18 mouse cellular contexts compared by ENCODE assay signal in genomic region chr5:80706645-80707056, GRCm38 (mm10).
DNase-seq lines count a peak whose midpoint lies in the region; ATAC-seq lines count a peak whose summit lies in the region.
"Had no signal": no experiment of that assay in that cellular context is flagged by ENCODE, and none has a peak within 500 bp of the region (broad histone marks: within the 10 kb centered on the region; RNA-seq: fewer than 3 reads in every experiment).

No protein-coding gene starts in this region.

- no peaks in the 10 kb centered on the region for H3K9me3 ChIP-seq in heart, embryonic 16.5 days (replicated peaks; ENCODE audit: control insufficient read depth, low read length)
- no peaks in the 10 kb centered on the region for H3K9me3 ChIP-seq in intestine, embryonic 16.5 days (ENCODE audit: control insufficient read depth, low read length)
- H3K9me3 ChIP-seq in forebrain, embryonic 11.5 days (ENCODE audit: control insufficient read depth, low read length), result no peaks in the 10 kb centered on the region
- H3K9me3 ChIP-seq: embryonic facial prominence, embryonic 12.5 days; hindbrain, embryonic 10.5 days; limb, embryonic 15.5 days; midbrain, embryonic 13.5 days had no signal

- DNase-seq in heart, adult 11 months, result peak; percentile 95
- no peak for DNase-seq in heart, postnatal 25 days (ENCODE audit: low spot score)
- DNase-seq in forebrain, embryonic 11.5 days (ENCODE audit: low spot score), result no peak
- no peak for DNase-seq in right cerebral cortex, adult 18-20 months
- DNase-seq in spleen, postnatal 10 days (ENCODE audit: low spot score in 2 of 2), result no peak
- DNase-seq: cerebellum, adult 11 months; liver, postnatal 0 days; lung, postnatal 4 days; thymus, postnatal 4 days had no signal

- peak overlapping the region; percentile 42; the same call in 1 of the 2 replicates for H3K27ac ChIP-seq in heart, embryonic 16.5 days (ENCODE audit: low read length)
- H3K27ac ChIP-seq in intestine, embryonic 16.5 days (ENCODE audit: low read length), result no peak overlapping the region
- no peak overlapping the region for H3K27ac ChIP-seq in forebrain, embryonic 11.5 days (ENCODE audit: low read depth, low read length)
- H3K27ac ChIP-seq: embryonic facial prominence, embryonic 12.5 days; hindbrain, embryonic 10.5 days; layer of hippocampus, adult 2 months; limb, embryonic 15.5 days; midbrain, embryonic 13.5 days had no signal

- no peaks in the 10 kb centered on the region for H3K4me1 ChIP-seq in heart, embryonic 16.5 days (ENCODE audit: control insufficient read depth, insufficient read depth, low read length)
- no peaks in the 10 kb centered on the region for H3K4me1 ChIP-seq in intestine, embryonic 16.5 days (ENCODE audit: control insufficient read depth, insufficient read depth, low read length)
- no peaks in the 10 kb centered on the region for H3K4me1 ChIP-seq in forebrain, embryonic 11.5 days (replicated peaks; ENCODE audit: control insufficient read depth, insufficient read depth, low read length)
- H3K4me1 ChIP-seq: embryonic facial prominence, embryonic 12.5 days; hindbrain, embryonic 10.5 days; limb, embryonic 15.5 days; midbrain, embryonic 13.5 days had no signal

- 0 out of 2 replicates have a peak overlapping the region, but pooled peaks have one; percentile 8 for H3K9ac ChIP-seq in heart, embryonic 16.5 days (ENCODE audit: low read length)
- H3K9ac ChIP-seq in intestine, embryonic 16.5 days (ENCODE audit: low read depth, low read length), result no peak overlapping the region
- H3K9ac ChIP-seq in forebrain, embryonic 11.5 days (ENCODE audit: low read length), result no peak overlapping the region
- H3K9ac ChIP-seq: embryonic facial prominence, embryonic 12.5 days; limb, embryonic 15.5 days; liver, postnatal 0 days; midbrain, embryonic 13.5 days had no signal

- H3K27me3 ChIP-seq in heart, embryonic 16.5 days (ENCODE audit: control insufficient read depth, insufficient read depth, low read length), result no peaks in the 10 kb centered on the region
- no peaks in the 10 kb centered on the region for H3K27me3 ChIP-seq in intestine, embryonic 16.5 days (replicated peaks; ENCODE audit: control insufficient read depth, insufficient read depth, low read length)
- no peaks in the 10 kb centered on the region for H3K27me3 ChIP-seq in forebrain, embryonic 11.5 days (ENCODE audit: control insufficient read depth, insufficient read depth, low read length)
- H3K27me3 ChIP-seq: embryonic facial prominence, embryonic 12.5 days; limb, embryonic 15.5 days; midbrain, embryonic 13.5 days had no signal

- no peaks in the 10 kb centered on the region for H3K36me3 ChIP-seq in heart, embryonic 16.5 days (ENCODE audit: control insufficient read depth, insufficient read depth)
- no peaks in the 10 kb centered on the region for H3K36me3 ChIP-seq in intestine, embryonic 16.5 days (ENCODE audit: control insufficient read depth, insufficient read depth, low read length)
- H3K36me3 ChIP-seq in forebrain, embryonic 11.5 days (ENCODE audit: control insufficient read depth, insufficient read depth, low read length), result no peaks in the 10 kb centered on the region
- H3K36me3 ChIP-seq: embryonic facial prominence, embryonic 12.5 days; hindbrain, embryonic 10.5 days; limb, embryonic 15.5 days; midbrain, embryonic 13.5 days had no signal

- peak; percentile 37 for ATAC-seq in granulocyte monocyte progenitor cell, adult 5-6 weeks (replicated peaks; ENCODE audit: poor library complexity, severe bottlenecking)
- peak; percentile 75; the same call in 1 of the 2 replicates for ATAC-seq in heart, embryonic 16.5 days (replicated peaks; ENCODE audit: extremely low read depth, insufficient read depth, low FRiP score)
- ATAC-seq in intestine, embryonic 16.5 days, result no peak
- ATAC-seq in forebrain, embryonic 11.5 days (replicated peaks; ENCODE audit: low FRiP score), result no peak
- ATAC-seq: liver, postnatal 0 days; midbrain, embryonic 13.5 days had no signal

- intact Hi-C loops in heart, postnatal 25 days (cut with DNase I), result no loop called here

- H3K4me3 ChIP-seq in heart, embryonic 16.5 days (ENCODE audit: low read length), result peak overlapping the region; percentile 35
- no peak overlapping the region for H3K4me3 ChIP-seq in intestine, embryonic 16.5 days (ENCODE audit: low read length)
- H3K4me3 ChIP-seq in forebrain, embryonic 11.5 days (ENCODE audit: low read depth, low read length), result no peak overlapping the region
- H3K4me3 ChIP-seq: embryonic facial prominence, embryonic 12.5 days; hindbrain, embryonic 10.5 days; layer of hippocampus, adult 2 months; limb, embryonic 15.5 days; midbrain, embryonic 13.5 days; myocyte had no signal

- H3K4me2 ChIP-seq in heart, embryonic 16.5 days (ENCODE audit: low read depth, low read length), result peak overlapping the region; percentile 41; the same call in 1 of the 2 replicates
- no peak overlapping the region for H3K4me2 ChIP-seq in intestine, embryonic 16.5 days (ENCODE audit: low read depth, low read length)
- no peak overlapping the region for H3K4me2 ChIP-seq in forebrain, embryonic 11.5 days (ENCODE audit: low read depth, low read length, severe bottlenecking)
- H3K4me2 ChIP-seq: embryonic facial prominence, embryonic 12.5 days; limb, embryonic 15.5 days; midbrain, embryonic 13.5 days had no signal

- WGBS in heart, embryonic 16.5 days, result 33% methylated on average over 8 of the region's 8 CpGs
- 66% methylated on average over 8 of the region's 8 CpGs for WGBS in intestine, embryonic 16.5 days
- WGBS in forebrain, embryonic 11.5 days, result 73% methylated on average over 8 of the region's 8 CpGs

Comparison
In these comparisons a context has a peak if more than half of its experiments do, and no peak if none do; other contexts are left out.
1. ATAC-seq: peak in granulocyte monocyte progenitor cell, adult 5-6 weeks (single experiment) and heart, embryonic 16.5 days (single experiment); none in intestine, embryonic 16.5 days (single experiment) and forebrain, embryonic 11.5 days (single experiment).